Mouse (Mus musculus): ENCODE results near the gene Cdkn2a. TPM values are rescaled to one million over a fixed set of nuclear protein-coding genes. Genes with fewer than 3 reads are reported as not detected.

Cdkn2a gene
- total RNA-seq (2021), result not detected
- long read RNA-seq, experiment 1, result 0 reads
- long read RNA-seq, experiment 2, result 0 reads

DNA sequence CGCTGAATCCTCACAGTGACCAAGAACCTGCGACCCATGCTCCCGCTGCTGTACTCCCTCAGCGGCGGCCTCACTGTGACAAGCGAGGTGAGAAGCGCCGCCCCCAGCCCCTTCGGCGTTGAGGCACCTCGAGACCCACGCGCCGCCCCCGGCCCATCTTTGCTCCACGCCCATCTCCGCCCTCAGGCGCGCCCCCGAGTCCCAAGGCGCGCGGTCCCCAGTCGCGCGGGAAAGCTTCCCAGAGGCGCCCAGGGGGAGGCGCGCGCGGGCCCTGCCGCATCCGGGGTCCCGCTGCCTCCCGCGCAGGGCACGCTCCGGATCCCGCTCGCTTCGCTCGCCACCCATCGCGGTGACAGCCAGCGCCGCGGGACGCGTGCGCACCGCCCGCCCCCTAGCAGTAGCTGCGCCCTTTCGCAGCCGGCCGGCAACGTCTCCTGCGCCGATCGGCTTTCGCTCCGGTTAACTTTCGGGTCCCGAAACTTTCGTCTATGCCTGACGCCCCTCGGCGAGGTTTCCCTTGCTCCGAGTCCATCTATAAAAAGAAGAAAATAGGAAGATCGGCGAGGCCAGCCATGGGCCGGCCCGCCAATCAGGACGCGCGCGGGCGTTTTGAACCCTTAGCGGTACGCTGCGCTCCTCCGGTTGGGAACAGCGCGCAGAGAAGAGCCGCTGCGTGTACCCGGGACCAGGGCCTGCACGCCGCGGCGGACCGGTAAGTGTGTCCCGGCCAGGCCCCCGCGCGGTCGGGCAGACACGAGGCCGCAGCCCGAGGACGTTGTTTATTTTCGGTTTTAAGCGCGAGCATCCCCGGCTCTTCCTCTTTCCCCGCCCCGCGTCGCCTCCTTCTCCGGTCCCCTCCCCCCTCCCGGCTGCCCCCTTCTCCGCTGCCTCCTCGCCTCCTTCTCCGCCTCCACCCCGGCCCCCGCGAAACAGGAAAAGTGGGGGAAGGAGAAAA, at the start of gene Cdkn2a:
Cdkn2a (minus strand) TSS at position 168 of the 955 bp plus-strand sequence.
- intact Hi-C loops (cut with DNase I), result loop anchor here (5.0 kb wide), 2 partner anchors 147 to 228 kb away; no protein-coding TSS in a partner anchor
- DNase-seq, result peak; percentile 31 to 59

- intact Hi-C loops (cut with DNase I), result no loop called here
- no peak for DNase-seq
Measured at GRCm38 (mm10) chr4:89313461-89313860, 19.0 kb upstream of the Cdkn2a start.

DNA sequence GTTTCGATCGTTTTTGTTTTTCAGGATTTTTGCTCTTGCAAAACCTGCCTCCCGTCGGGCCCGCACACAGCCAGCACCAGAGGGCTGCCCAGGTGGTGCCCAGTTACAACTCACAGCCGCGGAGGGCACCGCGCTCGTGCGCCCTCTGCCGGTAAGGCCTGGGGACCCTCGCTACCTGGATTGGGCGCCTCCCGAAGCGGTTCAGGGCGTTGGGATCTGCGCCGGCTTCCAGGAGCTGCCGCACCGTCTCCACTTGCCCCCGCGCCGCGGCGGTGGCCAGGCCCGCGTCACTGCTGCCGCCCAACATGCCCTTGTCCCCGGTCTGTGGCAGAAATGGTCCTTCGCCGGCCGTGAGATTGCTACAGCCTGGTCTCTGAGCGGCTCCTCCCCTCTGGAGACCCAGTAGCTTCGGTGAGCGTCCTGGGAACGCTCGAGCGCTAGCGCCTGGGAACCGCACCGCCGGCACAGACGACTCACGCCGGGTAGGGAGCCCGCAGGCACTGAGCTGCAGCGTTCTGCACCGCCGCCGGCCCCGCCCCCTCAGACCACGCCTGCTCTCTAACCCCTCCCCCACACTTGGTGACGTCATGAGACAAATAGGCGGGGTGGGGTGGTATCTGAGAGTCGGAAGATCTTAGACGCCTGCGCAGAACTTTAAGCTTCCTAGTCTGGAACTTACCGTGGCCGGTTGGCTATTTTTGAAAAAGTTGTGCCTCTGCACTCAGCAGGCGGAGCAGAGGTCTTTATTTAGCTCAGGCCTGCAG, 16.2 kb upstream of the Cdkn2a start, which contains the start of gene Cdkn2b:
Cdkn2b (minus strand) TSS at position 549 of the 764 bp plus-strand sequence.
- intact Hi-C loops (cut with DNase I), result no loop called here
- DNase-seq, result peak; percentile 85 to 88

GRCm38 (mm10) chr4:89309996-89310395, 15.5 kb upstream of the Cdkn2a start:
- intact Hi-C loops (cut with DNase I), result no loop called here
- no peak for DNase-seq

DNA sequence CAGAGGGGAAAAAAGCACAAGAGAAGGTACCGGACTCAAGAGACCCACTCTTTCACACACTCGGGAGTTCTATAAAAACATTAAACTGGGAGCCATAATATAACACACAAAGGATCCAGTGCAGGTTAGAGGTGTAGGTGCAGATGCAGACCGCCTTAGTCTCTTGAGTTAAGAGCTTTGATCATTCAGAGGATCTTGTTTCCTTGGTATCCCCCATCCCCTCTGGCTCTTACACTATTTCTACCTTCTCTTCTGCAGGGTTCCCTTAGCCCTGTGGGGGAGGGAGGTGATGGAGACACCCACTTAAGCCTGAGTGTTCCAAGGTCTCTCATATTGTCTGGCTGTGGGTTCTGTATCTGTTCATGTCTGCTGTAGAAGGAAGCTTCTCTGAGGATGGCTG, 13.5 kb upstream of the Cdkn2a start:
- intact Hi-C loops (cut with DNase I), result no loop called here
- no peak for DNase-seq

GRCm38 (mm10) chr4:89306798-89307365, 12.4 kb upstream of the Cdkn2a start:
- intact Hi-C loops (cut with DNase I), result no loop called here
- DNase-seq, result no peak

GRCm38 (mm10) chr4:89305691-89306090, 11.2 kb upstream of the Cdkn2a start:
- intact Hi-C loops (cut with DNase I), result no loop called here
- no peak for DNase-seq

GRCm38 (mm10) chr4:89303281-89303995, 9.0 kb upstream of the Cdkn2a start:
- DNase-seq, result no peak
- intact Hi-C loops (cut with DNase I), result no loop called here

DNA sequence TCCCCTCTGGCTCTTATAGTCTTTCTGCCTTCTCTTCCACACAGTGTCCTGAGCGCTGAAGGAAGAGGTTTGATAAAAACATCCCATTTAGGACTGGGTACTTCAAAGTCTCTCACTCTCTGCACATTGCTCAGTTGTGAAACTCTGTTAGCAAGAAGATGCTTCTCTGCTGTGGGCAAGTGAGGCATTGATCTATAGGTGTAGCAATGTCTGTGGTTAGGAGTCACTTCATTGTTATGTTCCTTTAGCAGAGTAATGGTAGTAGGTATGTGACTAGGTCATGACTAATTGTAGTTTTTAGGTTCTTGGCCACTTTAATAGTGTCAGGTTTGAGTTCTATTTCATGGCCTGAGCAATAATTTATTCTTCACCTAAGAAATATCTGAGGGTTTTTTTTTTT, 7.7 kb upstream of the Cdkn2a start:
- intact Hi-C loops (cut with DNase I), result no loop called here
- no peak for DNase-seq

GRCm38 (mm10) chr4:89299721-89300120, 5.3 kb upstream of the Cdkn2a start:
- intact Hi-C loops (cut with DNase I), result no loop called here
- no peak for DNase-seq

DNA sequence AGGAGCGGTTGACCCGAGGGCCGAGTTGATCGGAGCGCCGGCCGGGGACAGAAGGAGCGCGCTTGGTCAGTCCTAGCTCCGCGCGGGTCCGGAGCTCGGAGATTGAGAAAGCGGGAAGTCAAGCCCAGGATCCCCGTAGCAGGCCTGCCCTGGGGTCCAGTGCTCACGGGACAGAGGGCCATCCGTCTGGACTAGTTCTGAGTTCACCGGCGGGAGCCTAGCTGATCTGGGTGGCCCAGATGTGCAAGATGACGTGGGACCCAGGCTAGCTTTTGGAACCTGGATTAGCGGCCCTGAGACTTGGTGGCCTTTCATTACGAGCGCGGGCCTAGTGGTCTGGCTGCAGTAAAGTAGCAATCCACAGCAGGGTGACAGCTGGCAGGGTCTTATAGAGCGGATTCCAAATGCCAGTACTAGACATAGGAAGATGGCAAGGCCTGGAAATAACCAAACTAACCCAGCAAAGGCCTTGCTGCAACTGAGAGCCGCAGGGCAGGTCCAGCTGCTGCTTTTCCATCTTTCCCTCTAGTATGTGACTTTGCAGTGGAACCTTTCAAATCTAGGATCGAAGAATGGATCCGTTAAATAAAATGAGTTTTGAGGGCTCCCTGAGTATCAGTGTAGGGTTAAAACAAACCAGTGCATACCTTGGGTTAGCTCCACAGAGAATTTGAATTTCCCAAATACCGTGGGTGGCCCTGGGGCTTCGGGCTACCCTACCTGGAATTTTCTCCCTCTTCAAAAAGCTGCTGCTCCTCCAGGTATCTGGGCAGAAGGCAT, 1.2 kb upstream of the Cdkn2a start:
- intact Hi-C loops (cut with DNase I), result no loop called here
- peak in 1 of 2 experiments; percentile 23 for DNase-seq

DNA sequence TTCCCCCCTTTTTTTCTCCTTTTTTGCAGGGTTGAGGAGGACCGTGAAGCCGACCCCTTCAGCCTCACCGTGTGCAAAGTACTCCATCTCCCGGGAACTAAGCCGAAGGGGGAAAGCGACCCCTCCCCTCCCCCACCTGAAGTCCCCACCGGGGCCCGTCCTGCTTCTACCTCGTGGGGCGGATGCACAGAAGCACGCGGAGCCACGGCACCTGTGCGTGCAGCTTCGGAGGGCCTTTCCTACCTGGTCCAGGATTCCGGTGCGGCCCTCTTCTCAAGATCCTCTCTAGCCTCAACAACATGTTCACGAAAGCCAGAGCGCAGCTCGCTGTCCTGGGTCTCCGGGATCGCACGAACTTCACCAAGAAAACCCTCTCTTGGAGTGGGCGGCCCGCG, 365 bp downstream of the Cdkn2a start:
- DNase-seq, result no peak
- intact Hi-C loops (cut with DNase I), result loop anchor here (5.0 kb wide), 2 partner anchors 147 to 228 kb away; no protein-coding TSS in a partner anchor

GRCm38 (mm10) chr4:89293516-89293915, 937 bp downstream of the Cdkn2a start:
- intact Hi-C loops (cut with DNase I), result loop anchor here (5.0 kb wide), 2 partner anchors 146 to 229 kb away; no protein-coding TSS in a partner anchor

GRCm38 (mm10) chr4:89289028-89289427, 5.4 kb downstream of the Cdkn2a start:
- DNase-seq, result no peak
- intact Hi-C loops (cut with DNase I), result no loop called here

More at GRCm38 (mm10) chr4:89293516-89293915, 937 bp downstream of the Cdkn2a start:
- no peak for DNase-seq

GRCm38 (mm10) chr4:89286566-89286965, 7.9 kb downstream of the Cdkn2a start:
- intact Hi-C loops (cut with DNase I), result no loop called here
- no peak for DNase-seq

- DNase-seq, result no peak
- intact Hi-C loops (cut with DNase I), result no loop called here
Measured at GRCm38 (mm10) chr4:89285688-89286087, 8.8 kb downstream of the Cdkn2a start.

DNA sequence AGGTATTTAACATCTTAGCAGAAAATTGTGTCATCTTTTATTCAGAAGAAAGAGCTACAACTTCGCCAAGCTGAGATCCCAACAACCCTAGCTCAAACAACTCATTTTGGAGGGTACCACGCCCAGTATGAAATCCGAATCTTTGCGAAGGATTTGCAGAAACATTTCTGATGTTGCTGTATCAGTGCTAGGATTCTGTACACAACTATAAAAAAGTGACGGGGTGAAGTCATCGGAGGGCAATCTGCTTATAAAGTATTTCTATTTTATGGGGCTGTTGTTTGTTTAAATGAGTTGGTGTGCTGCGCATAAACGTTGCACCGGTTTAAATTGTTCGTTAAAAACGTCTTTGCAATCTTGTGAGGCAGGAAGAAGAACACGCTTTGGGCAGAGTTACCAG, 11.8 kb downstream of the Cdkn2a start:
- intact Hi-C loops (cut with DNase I), result no loop called here
- DNase-seq, result no peak

- intact Hi-C loops (cut with DNase I), result no loop called here
- no peak for DNase-seq
Measured at GRCm38 (mm10) chr4:89282036-89282566, 12.4 kb downstream of the Cdkn2a start.

DNA sequence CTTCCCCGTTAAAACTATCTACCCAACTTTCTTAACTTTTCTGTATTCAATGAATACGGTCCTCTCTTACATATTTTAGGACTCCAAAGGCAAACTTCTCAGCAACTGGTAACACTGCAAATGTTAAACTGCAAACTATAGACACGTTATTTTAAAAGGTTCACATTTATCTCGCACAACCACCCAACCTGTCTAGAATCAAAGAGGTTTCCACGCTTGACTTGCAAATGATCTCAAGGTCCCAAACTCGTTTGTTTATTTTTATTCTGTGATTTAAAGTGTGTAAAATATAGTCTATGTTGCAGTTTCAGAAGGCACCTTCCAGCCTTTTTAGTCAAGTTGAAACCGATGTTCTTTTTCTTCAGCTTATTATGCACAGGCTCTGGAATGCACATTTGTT, 13.2 kb downstream of the Cdkn2a start:
- no peak for DNase-seq
- intact Hi-C loops (cut with DNase I), result no loop called here

Data from gastrocnemius, postnatal 36 days (tissue).